Mouse (Mus musculus): ENCODE results near the gene Vamp4. TPM values are rescaled to one million over a fixed set of nuclear protein-coding genes. Genes with fewer than 3 reads are reported as not detected.

The Vamp4 gene
- polyA plus RNA-seq, 1 experiment from 2014 or later, result 33.6 TPM

GRCm38 (mm10) chr1:162543231-162543630 is 27.1 kb upstream of the Vamp4 start:
- ATAC-seq, result no peak
- H3K27ac ChIP-seq (ENCODE audit: low read depth, low read length), result no peak overlapping the region
- H3K36me3 ChIP-seq (ENCODE audit: control insufficient read depth, insufficient read depth), result peaks cover 55% of the 10 kb centered on the region
- H3K9me3 ChIP-seq (ENCODE audit: control insufficient read depth), result no peaks in the 10 kb centered on the region
- no peaks in the 10 kb centered on the region for H3K27me3 ChIP-seq (replicated peaks; ENCODE audit: control insufficient read depth, insufficient read depth, low read length)
- peaks cover 2% of the 10 kb centered on the region; the same call in 1 of the 2 replicates for H3K4me1 ChIP-seq (replicated peaks; ENCODE audit: control insufficient read depth, insufficient read depth, low read length)
- no peak overlapping the region for H3K9ac ChIP-seq (ENCODE audit: low read depth, low read length)
- WGBS, result 64% methylated on average over 1 of the region's 1 CpGs
- no peak overlapping the region for H3K4me2 ChIP-seq (replicated peaks; ENCODE audit: low read depth)
- no peak for TF ChIP-seq CTCF (IDR thresholded peaks at IDR 0.05; ENCODE audit: low read depth)
- no peak overlapping the region for H3K4me3 ChIP-seq (ENCODE audit: low read depth, low read length)

- ATAC-seq, result no peak
- no peak for TF ChIP-seq CTCF (IDR thresholded peaks at IDR 0.05; ENCODE audit: low read depth)
- Histone ChIP-seq H3K27me3 (replicated peaks; ENCODE audit: control insufficient read depth, insufficient read depth, low read length) (no peaks in the 10 kb centered on the region), H3K4me1 (replicated peaks; ENCODE audit: control insufficient read depth, insufficient read depth, low read length) (peaks cover 2% of the 10 kb centered on the region; the same call in 1 of the 2 replicates), H3K4me3 (ENCODE audit: low read depth, low read length) (peak overlapping the region; percentile 62), H3K9ac (ENCODE audit: low read depth, low read length) (peak overlapping the region; percentile 68), H3K27ac (ENCODE audit: low read depth, low read length) (no peak overlapping the region; the same call in 1 of the 2 replicates), H3K9me3 (ENCODE audit: control insufficient read depth) (no peaks in the 10 kb centered on the region), H3K36me3 (ENCODE audit: control insufficient read depth, insufficient read depth) (peaks cover 17% of the 10 kb centered on the region), H3K4me2 (replicated peaks; ENCODE audit: low read depth) (peak overlapping the region; percentile 91)
- WGBS, result 2% methylated on average over 10 of the region's 10 CpGs
Observed at GRCm38 (mm10) chr1:162547607-162548006, 22.7 kb upstream of the Vamp4 start.

GRCm38 (mm10) chr1:162548016-162548916 is 22.0 kb upstream of the Vamp4 start, which contains the start of gene Mettl13:
Gene Mettl13, minus strand, starts transcription at chr1:162548551.
- Histone ChIP-seq H3K4me2 (replicated peaks; ENCODE audit: low read depth) (peak within 1 kb of the TSS; percentile 91), H3K4me1 (replicated peaks; ENCODE audit: control insufficient read depth, insufficient read depth, low read length) (peaks cover 2% of the 10 kb centered on the region; the same call in 1 of the 2 replicates), H3K36me3 (ENCODE audit: control insufficient read depth, insufficient read depth) (peaks cover 11% of the 10 kb centered on the region), H3K27me3 (replicated peaks; ENCODE audit: control insufficient read depth, insufficient read depth, low read length) (no peaks in the 10 kb centered on the region), H3K27ac (ENCODE audit: low read depth, low read length) (peak within 1 kb of the TSS; percentile 57; the same call in 1 of the 2 replicates), H3K9ac (ENCODE audit: low read depth, low read length) (peak within 1 kb of the TSS; percentile 68), H3K4me3 (ENCODE audit: low read depth, low read length) (peak within 1 kb of the TSS; percentile 62), H3K9me3 (ENCODE audit: control insufficient read depth) (no peaks in the 10 kb centered on the region)
- WGBS, result under 1% methylated on average over 52 of the region's 52 CpGs
- no peak for TF ChIP-seq CTCF (IDR thresholded peaks at IDR 0.05; ENCODE audit: low read depth)
- peak; percentile 100 for ATAC-seq

GRCm38 (mm10) chr1:162548917-162549613 is 21.2 kb upstream of the Vamp4 start:
- H3K9me3 ChIP-seq (ENCODE audit: control insufficient read depth), result no peaks in the 10 kb centered on the region

GRCm38 (mm10) chr1:162549615-162550283 is 20.6 kb upstream of the Vamp4 start:
- Histone ChIP-seq H3K9me3 (ENCODE audit: control insufficient read depth) (no peaks in the 10 kb centered on the region), H3K27me3 (replicated peaks; ENCODE audit: control insufficient read depth, insufficient read depth, low read length) (no peaks in the 10 kb centered on the region), H3K4me2 (replicated peaks; ENCODE audit: low read depth) (no peak overlapping the region), H3K36me3 (ENCODE audit: control insufficient read depth, insufficient read depth) (no peaks in the 10 kb centered on the region; the same call in 1 of the 2 replicates), H3K4me1 (replicated peaks; ENCODE audit: control insufficient read depth, insufficient read depth, low read length) (peaks cover 2% of the 10 kb centered on the region; the same call in 1 of the 2 replicates), H3K4me3 (ENCODE audit: low read depth, low read length) (no peak overlapping the region), H3K9ac (ENCODE audit: low read depth, low read length) (no peak overlapping the region), H3K27ac (ENCODE audit: low read depth, low read length) (no peak overlapping the region)
- ATAC-seq, result no peak
- peak; percentile 80 for TF ChIP-seq CTCF (IDR thresholded peaks at IDR 0.05; ENCODE audit: low read depth)
- 73% methylated on average over 5 of the region's 5 CpGs for WGBS

More at GRCm38 (mm10) chr1:162548917-162549613, 21.2 kb upstream of the Vamp4 start:
- Histone ChIP-seq H3K9ac (ENCODE audit: low read depth, low read length) (no peak overlapping the region), H3K27ac (ENCODE audit: low read depth, low read length) (no peak overlapping the region), H3K27me3 (replicated peaks; ENCODE audit: control insufficient read depth, insufficient read depth, low read length) (no peaks in the 10 kb centered on the region), H3K4me2 (replicated peaks; ENCODE audit: low read depth) (peak overlapping the region; percentile 91), H3K36me3 (ENCODE audit: control insufficient read depth, insufficient read depth) (peaks cover 5% of the 10 kb centered on the region), H3K4me3 (ENCODE audit: low read depth, low read length) (peak overlapping the region; percentile 62), H3K4me1 (replicated peaks; ENCODE audit: control insufficient read depth, insufficient read depth, low read length) (peaks cover 2% of the 10 kb centered on the region; the same call in 1 of the 2 replicates)
- no peak for ATAC-seq
- WGBS, result 58% methylated on average over 10 of the region's 10 CpGs
- no peak for TF ChIP-seq CTCF (IDR thresholded peaks at IDR 0.05; ENCODE audit: low read depth)

Measured in intestine, postnatal 0 days (tissue).